Mouse (Mus musculus): ENCODE measurements around the gene Gjc3.

DNA sequence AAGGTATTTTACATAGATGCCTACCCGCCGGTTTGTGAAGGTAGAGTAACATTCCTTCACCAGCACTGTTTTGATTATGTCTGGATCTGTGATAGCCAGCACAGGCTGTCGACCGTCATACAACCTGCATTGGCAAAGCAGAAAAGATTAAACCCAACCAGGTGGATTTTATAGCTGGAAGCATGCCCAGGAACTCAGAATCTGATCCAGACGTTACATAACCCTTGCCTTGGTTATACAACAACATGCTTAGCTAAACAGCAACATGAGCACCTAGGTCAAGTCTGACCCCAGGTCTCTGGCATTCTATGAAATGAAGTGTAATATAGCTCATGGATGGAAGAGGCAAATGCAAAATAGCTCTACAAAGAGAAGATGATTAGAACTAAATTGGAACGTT lies 47.3 kb downstream of the Gjc3 start:
- TF ChIP-seq POLR2A (IDR thresholded peaks at IDR 0.05; ENCODE audit: borderline replicate concordance, extremely low read depth, low read depth, low read length), result no peak
- no peak for TF ChIP-seq CTCF (IDR thresholded peaks at IDR 0.05; ENCODE audit: insufficient read depth, low read length)
